Mouse (Mus musculus) T-cell, adult 66 days (primary cell): ENCODE results near the gene Ppfia1. TPM values are rescaled to one million over a fixed set of nuclear protein-coding genes. Genes with fewer than 3 reads are reported as not detected.

Experiments used
- total RNA-seq, 2 experiments: library from RNA; stranded (reverse); gene quantifications; 3 replicates in 1 of 2; 4 replicates in 1 of 2; pipeline ENCODE4 v1.2.4; 2023

The Ppfia1 gene
- 10 to 100 TPM; 89.8 to 94.3 TPM for total RNA-seq

DNA sequence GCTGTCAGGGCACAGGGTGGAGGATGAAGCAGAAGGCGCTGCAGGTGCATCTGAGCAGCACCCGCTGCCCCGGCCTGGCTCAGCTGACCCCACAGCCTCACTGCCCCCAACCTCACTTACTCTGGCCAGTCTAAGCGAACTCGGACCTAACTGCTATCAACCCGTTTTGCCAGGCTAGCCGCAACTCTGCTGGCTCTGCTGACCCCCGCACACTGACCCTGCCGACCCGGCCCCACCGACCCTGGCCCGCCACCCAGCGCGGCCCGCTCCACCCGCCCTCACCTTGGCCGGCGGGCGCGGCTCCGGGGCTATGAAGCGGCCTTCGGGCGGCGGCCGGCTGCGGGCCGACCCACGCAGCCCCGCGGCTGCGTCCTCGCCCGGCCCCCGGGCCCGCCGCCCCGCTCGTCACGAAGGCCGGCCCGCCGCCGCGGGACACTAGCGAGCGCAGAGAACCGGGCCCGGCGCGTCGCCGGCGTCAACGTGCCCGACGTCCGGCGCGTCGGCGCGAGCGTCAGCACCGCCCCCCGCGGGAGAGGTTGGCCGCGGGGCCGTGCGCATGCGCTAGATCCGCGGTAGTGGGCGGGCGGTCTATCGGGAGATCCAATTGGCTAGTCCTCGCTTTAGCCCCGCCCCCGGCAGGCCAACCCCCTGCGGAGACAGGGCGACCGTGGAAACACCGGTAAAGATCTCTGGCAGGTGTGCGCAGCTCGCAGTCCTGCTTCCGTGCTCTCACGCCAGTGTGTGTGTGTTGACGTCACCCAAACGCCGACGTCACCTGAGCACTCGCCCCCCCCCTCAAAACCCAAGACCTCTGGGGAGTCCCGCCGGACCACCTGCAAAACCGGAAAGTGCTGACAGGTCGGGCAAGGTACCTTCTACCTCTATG lies at the start of gene Ppfia1:
Gene Ppfia1, minus strand, starts transcription at position 493 of the 886 bp plus-strand sequence.

DNA sequence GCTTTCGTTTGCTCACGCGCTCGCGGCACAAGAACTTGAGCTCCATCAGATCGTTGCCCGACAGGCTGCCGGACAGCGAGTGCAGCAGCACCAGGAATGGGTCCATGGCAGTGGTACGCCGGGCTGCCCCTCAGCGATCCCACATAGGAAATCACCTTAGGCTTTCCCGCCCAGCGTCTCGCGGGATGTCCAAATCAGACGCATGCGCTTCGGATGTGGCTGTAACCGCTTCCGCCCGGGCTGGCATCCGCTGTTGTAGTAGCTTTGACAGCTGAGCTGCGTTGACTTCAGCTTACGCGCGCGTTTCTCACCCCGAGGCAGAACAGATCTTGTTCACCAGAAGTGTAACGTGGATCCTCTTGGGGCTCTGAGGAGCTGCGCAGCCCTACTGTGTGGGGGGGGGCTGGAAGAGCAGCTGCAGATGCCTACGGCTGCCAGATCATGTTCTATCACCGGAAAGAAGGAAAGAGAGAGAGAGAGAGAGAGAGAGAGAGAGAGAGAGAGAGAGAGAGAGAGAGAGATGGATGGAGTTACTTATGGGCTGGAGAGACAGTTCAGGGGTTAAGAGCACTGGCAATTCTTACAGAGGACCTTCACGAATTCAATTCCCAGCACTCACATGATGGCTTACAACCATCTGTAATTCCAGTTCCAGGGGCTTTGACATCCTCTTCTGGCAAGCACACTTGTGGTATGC lies 28.9 kb upstream of the Ppfia1 start, which contains the start of gene Fadd:
Gene Fadd, minus strand, starts transcription at position 180 of the 697 bp plus-strand sequence.

DNA sequence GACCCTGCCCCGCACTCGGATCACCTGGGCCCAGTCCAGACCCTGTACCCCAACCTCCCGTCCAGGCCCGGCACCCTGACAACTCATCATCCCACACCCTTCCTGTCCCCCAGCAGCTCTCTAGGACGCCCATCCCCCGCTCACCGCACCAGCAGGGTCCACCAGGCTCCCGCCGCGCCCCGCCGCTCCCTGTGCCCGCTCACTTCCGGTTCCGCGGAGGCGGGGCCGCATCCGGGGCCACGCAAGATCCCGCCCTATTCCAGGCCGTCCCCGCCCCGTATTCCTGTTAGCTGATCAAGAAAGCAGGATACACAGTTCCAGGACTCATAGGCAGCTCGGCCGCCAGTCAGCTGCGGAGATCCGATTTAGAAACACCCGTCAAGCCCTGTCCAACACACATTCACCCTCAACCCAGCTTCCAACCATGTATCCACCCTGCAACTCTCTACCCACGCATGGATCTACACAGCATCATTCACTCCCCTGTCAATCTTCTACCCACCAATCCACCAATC lies 82.9 kb downstream of the Ppfia1 start, which contains the start of gene Cttn:
Gene Cttn, minus strand, starts transcription at position 465 of the 515 bp plus-strand sequence.

Other genes starting within 250 kb of the Ppfia1 start
- gene Cttn, start 82.7 kb downstream of the Ppfia1 start, total RNA-seq, result 1 to 10 TPM in 1 of 2 experiments, under 1 TPM in 1; 0.89 to 1.9 TPM
- gene Fadd, start 28.7 kb upstream of the Ppfia1 start, total RNA-seq, result 1 to 10 TPM; 6.9 to 7.6 TPM
- gene Ano1, start 198.2 kb upstream of the Ppfia1 start, total RNA-seq, result not detected